Mouse (Mus musculus): ENCODE results near the gene Eepd1.
"Not testable (repeated sequence)": the region's sequence is repeated elsewhere in the genome, so short reads cannot be mapped to it uniquely, and the experiment has no call there.

The Eepd1 gene

GRCm38 (mm10) chr9:25481344-25482095 is at the start of gene Eepd1:
TSS of gene Eepd1 (plus strand) at chr9:25481547.
- DNase-seq (ENCODE audit: low spot score in 2 of 2), result peak; percentile 96 to 97

- DNase-seq (ENCODE audit: low spot score in 2 of 2), result peak in 1 of 2 experiments; percentile 35
Observed at GRCm38 (mm10) chr9:25438836-25439235, 42.5 kb upstream of the Eepd1 start.

DNA sequence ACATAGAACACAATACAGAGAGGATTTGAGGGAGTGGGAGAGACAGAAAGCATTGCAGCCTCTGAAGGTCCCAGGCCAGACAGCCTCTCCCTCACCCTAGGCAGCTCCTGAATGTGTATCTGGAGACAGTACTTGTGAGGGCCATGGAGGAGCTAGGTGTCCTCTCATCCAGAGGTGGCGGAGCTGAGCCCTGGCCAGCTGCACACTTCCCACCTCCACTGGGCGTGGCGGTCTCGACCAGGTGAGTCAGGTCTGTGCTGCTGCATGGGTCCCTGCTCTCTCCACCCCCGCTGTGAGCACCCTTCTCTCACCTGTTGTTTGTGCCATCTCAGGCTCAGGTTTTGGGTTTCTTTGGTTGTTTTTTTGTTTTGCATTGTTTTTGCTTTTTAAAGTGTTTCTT is 41.3 kb upstream of the Eepd1 start:
- DNase-seq (ENCODE audit: low spot score in 2 of 2), result not testable (repeated sequence)

DNA sequence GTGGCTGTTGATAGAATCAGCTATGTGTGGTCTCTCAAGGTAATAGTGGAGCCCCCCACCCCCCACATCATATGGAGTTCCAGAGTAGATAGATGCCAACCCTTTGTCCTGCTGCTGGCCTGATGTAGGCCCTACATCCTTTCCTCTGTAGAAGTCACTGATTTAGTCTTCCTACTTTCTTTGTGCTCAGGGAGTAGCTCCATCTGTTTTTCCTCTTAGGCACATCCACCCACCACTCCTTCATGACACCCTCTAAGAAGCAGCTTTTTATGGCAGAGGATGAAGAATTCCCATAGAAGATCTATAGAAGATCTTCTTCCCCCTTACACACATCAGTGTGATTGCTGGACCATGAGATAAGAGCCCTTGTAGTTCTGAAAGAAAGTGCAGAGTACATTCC is 39.3 kb upstream of the Eepd1 start:
- no peak for DNase-seq (ENCODE audit: low spot score in 2 of 2)

DNA sequence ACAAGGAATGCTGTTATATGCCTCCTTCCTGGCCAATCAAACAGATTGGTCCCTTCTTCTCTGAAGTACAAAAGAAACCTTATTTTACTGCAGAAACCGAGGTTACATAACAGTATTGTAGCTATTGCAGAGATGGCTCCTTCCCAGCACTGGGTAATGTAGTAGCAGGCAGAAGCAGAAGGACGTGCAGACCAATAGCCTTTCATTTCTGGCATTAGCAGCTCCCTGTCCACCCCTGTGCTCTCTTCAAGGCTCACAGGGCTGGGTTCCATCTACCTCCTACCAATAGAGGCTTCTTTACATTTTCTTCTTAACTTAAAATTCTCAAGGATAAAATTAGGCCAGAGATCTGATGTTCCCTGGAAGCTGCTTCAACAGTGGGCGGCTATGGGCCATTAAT is 38.3 kb upstream of the Eepd1 start:
- no peak for DNase-seq (ENCODE audit: low spot score in 2 of 2)

- DNase-seq (ENCODE audit: low spot score in 2 of 2), result no peak
Observed at GRCm38 (mm10) chr9:25443546-25443945, 37.8 kb upstream of the Eepd1 start.

- DNase-seq (ENCODE audit: low spot score in 2 of 2), result no peak
Observed at GRCm38 (mm10) chr9:25450394-25450793, 31.0 kb upstream of the Eepd1 start.

- DNase-seq (ENCODE audit: low spot score in 2 of 2), result peak; percentile 23 to 31
Observed at GRCm38 (mm10) chr9:25455027-25455426, 26.3 kb upstream of the Eepd1 start.

GRCm38 (mm10) chr9:25460835-25461555 is 20.4 kb upstream of the Eepd1 start:
- DNase-seq (ENCODE audit: low spot score in 2 of 2), result peak in 1 of 2 experiments; percentile 74

- DNase-seq (ENCODE audit: low spot score in 2 of 2), result no peak
Observed at GRCm38 (mm10) chr9:25464305-25464704, 17.0 kb upstream of the Eepd1 start.

DNA sequence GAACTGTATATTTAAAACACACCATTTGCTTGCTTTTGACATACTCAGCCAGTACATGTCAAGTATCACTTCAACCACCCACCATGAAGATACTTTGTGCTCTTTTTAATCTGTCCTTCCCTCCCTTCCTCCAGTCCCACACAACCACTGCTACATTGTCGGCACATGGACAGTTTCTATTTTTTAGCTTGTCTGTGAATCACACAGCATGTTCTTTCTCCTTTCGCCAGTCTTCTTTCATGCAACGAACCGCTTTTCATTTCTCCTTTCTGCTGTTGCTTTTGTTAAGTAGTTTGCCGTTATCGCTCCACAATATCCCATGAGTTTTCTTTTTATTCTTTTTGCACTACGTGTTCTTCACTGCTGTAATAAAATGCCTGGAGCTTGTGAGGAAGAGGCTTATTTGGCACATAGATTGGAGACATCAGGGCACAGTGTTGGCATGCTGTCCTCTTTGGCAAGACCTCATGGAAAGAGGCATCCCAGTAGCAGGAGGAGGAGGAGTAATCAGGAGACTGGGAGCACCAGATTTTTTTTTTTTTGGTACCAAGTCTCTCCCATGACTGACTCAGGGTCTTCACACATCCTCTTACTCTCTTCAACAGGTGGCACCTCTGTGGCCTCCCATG is 1.8 kb upstream of the Eepd1 start:
- DNase-seq (ENCODE audit: low spot score in 2 of 2), result no peak

DNA sequence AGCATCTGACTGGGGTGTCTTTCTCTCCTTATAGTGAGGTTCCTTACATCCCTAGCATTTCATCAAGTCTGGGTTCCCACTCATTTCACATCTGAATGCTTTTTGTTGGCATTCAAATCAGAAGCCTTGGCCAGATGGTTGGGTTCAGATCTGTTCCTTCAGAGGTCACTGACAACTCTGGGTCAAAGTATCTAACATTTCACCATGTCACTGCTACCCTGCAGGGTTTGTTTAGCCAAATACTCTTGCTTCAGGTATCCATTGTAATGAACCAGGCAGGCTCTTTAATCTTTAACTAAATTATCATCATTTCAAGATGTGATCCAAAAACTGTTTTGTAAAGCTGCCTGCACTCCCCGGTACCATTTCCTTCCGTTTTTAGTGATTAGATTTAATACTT is 671 bp upstream of the Eepd1 start:
- no peak for DNase-seq (ENCODE audit: low spot score in 2 of 2)

DNA sequence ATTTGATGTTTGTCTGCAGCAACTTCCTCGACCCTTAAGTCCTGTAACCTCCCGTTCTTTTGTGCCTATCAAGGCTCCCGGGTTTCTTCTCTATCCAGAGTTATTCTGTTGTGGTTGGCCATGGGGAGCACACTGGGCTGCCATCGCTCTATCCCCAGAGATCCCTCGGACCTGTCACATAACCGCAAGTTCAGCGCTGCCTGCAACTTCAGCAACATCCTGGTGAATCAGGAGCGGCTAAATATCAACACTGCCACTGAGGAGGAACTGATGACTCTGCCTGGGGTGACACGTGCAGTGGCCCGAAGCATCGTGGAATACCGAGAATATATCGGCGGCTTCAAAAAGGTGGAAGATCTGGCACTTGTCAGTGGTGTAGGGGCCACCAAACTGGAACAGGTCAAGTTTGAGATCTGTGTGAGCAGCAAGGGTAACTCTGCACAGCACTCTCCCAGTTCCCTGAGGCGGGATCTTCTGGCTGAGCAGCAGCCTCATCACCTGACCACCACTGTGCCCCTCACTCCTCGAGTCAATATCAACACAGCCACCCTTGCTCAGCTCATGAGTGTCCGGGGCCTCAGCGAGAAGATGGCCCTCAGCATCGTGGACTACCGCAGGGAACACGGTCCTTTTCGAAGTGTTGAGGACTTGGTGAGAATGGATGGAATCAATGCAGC is 1.1 kb downstream of the Eepd1 start:
- DNase-seq (ENCODE audit: low spot score in 2 of 2), result no peak

DNA sequence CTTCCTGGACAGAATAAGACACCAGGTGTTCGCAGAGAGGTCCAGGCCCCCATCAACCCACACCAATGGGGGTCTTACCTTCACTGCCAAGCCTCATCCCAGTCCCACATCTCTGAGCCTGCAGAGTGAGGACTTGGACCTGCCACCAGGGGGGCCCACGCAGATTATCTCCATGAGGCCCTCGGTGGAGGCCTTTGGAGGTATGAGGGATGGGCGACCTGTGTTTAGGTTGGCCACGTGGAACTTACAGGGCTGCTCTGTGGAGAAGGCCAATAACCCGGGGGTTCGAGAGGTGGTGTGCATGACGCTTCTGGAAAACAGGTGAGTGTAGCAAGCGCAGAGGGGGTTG is 1.6 kb downstream of the Eepd1 start:
- DNase-seq (ENCODE audit: low spot score in 2 of 2), result no peak

GRCm38 (mm10) chr9:25483931-25484618 is 2.7 kb downstream of the Eepd1 start:
- no peak for DNase-seq (ENCODE audit: low spot score in 2 of 2)

GRCm38 (mm10) chr9:25484619-25484986 is 3.3 kb downstream of the Eepd1 start:
- DNase-seq (ENCODE audit: low spot score in 2 of 2), result peak in 1 of 2 experiments; percentile 47

DNA sequence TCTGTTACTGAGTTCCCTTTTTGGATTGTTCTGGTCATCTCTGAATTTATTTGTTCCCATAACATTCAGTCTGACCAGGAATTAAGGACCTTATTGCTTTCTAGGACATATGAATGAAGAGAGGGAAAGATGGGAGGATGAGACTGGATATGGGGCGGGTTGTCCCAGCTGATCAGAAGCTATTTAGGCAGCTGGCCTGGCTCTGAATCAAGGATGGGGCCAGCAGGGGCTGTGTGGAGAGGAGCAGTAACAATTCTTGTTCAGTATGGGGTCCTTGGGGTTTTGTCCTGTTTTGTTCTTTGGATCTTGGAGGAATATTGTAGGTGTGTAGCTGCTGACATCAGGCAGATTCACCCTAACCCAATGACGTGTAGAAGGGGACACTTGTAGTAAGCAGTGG is 3.7 kb downstream of the Eepd1 start:
- no peak for DNase-seq (ENCODE audit: low spot score in 2 of 2)

- DNase-seq (ENCODE audit: low spot score in 2 of 2), result no peak
Observed at GRCm38 (mm10) chr9:25485406-25485805, 4.1 kb downstream of the Eepd1 start.

DNA sequence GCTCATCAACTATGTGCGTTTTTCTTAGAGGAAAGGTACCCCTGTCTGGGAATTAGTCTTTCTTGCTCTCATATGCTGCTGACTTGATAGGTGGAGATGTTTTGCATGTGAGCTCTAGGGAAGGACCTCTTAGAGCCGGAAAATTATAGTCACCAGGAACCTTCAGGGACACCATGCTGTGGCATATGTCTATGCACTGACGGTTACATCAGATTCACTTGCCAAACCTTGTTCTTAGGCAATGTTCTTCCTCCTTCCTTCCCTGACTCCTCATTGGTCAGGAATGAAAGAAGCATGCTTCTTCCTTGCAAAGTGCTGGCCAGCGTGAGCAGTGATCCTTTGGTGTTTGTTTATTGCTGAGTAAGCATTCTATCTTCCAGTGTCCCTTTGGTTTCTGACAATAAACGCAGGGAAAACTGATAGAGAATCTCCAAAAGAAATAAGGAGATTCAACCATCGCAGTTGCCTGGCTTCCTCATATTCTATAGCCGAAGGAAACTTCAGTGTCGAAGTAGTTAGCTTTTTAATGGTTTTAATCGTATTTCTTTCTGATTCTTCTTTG is 5.0 kb downstream of the Eepd1 start:
- no peak for DNase-seq (ENCODE audit: low spot score in 2 of 2)

GRCm38 (mm10) chr9:25487446-25488110 is 6.2 kb downstream of the Eepd1 start:
- DNase-seq (ENCODE audit: low spot score in 2 of 2), result no peak

GRCm38 (mm10) chr9:25488581-25488980 is 7.2 kb downstream of the Eepd1 start:
- no peak for DNase-seq (ENCODE audit: low spot score in 2 of 2)
